Mouse (Mus musculus) hindbrain, embryonic 10.5 days (tissue): ENCODE measurements around the gene Gnb4. TPM values are rescaled to one million over a fixed set of nuclear protein-coding genes. Genes with fewer than 3 reads are reported as not detected.

Experiments used
- DNase-seq: peaks from one replicate; pipeline ENCODE4 v3.0.0-alpha.2; 2017; ENCODE audit warnings: low spot score
- H3K27ac ChIP-seq: fragments of 300-500 bp; sonication (generic); 2 replicates; pipeline ENCODE4 v1.5.1; 2016; ENCODE audit warnings: mild to moderate bottlenecking, moderate library complexity
- H3K27me3 ChIP-seq: fragments of 300-500 bp; sonication (generic); 2 replicates; pipeline ENCODE4 v1.6.1; 2016; ENCODE audit warnings: mild to moderate bottlenecking; ENCODE audit not compliant: poor library complexity, insufficient read depth, severe bottlenecking
- H3K36me3 ChIP-seq: fragments of 300-500 bp; sonication (generic); 2 replicates; pipeline ENCODE4 v1.6.1; 2016; ENCODE audit warnings: mild to moderate bottlenecking, moderate library complexity
- H3K4me1 ChIP-seq: fragments of 300-500 bp; sonication (generic); replicated peaks from 2 replicates; pipeline ENCODE4 v1.6.1; 2016; ENCODE audit warnings: mild to moderate bottlenecking
- H3K4me3 ChIP-seq: fragments of 300-500 bp; sonication (generic); 2 replicates; pipeline ENCODE4 v1.5.1; 2016; ENCODE audit warnings: mild to moderate bottlenecking, moderate library complexity
- H3K9me3 ChIP-seq: fragments of 300-500 bp; sonication (generic); 2 replicates; pipeline ENCODE4 v1.6.1; 2016; ENCODE audit warnings: mild to moderate bottlenecking, moderate library complexity
- WGBS: fragments of 180-500 bp; shearing (Covaris S2); methylation state at CpG from one replicate; pipeline ENCODE4 v1.1.7; 2016; 5-methylcytosine and 5-hydroxymethylcytosine counted together
- polyA plus RNA-seq: library from polyadenylated mRNA; unstranded; fragments of >200 nt; fragmentation: Nextera tagmentation; extraction: Ambion mirVana; gene quantifications from 2 replicates; pipeline ENCODE4 v1.2.1, GENCODE M21; 2016

The Gnb4 gene
- polyA plus RNA-seq, 1 experiment from 2014 or later: 49.3 TPM

DNA sequence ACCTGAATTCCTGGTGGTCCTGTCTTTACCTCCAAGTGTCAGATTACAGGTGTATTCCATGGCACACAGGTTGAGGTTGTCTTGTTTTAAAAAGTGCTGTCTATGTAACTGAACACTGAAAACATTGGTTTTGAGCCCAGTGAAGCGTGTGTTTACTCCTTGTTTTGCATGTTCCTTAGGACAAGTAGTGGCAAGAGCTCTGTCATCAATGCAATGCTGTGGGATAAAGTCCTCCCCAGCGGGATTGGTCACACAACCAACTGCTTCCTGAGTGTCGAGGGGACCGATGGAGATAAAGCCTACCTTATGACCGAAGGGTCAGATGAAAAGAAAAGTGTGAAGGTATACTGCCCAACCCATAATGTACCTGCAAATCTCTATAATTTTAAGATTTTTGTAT, 78.3 kb downstream of the Gnb4 start:
- 90% methylated on average over 5 of the region's 5 CpGs for WGBS
- Histone ChIP-seq H3K4me3 (no peak overlapping the region), H3K27me3 (no peaks in the 10 kb centered on the region), H3K27ac (no peak overlapping the region), H3K36me3 (peaks cover 73% of the 10 kb centered on the region), H3K9me3 (no peaks in the 10 kb centered on the region), H3K4me1 (0 out of 2 replicates have a peak, but pooled peaks cover 7% of the 10 kb centered on the region)
- no peak for DNase-seq

DNA sequence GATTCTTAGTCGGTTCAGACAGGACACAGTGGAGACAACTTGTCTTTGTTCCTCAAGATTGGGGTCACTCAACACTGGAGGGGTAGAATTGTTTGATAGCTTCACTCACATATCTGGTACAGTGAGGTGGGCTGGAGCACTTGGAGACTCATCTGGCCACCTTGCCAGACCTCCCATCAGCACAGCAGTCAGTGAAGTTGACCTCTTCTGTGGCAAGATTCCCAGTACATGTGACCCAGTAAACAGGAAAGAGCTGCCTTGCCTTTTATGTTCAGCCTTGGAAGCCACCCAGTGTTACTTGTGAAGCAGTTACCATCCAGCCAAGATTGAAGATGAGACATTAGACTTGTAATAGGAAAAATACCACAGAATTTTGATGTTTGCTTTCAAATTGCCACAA, 78.8 kb downstream of the Gnb4 start:
- no peaks in the 10 kb centered on the region for H3K27me3 ChIP-seq
- H3K27ac ChIP-seq: no peak overlapping the region
- H3K36me3 ChIP-seq: peaks cover 71% of the 10 kb centered on the region
- no peak overlapping the region for H3K4me3 ChIP-seq
- 0 out of 2 replicates have a peak, but pooled peaks cover 7% of the 10 kb centered on the region for H3K4me1 ChIP-seq
- no peaks in the 10 kb centered on the region for H3K9me3 ChIP-seq
- 60% methylated on average over 1 of the region's 1 CpGs for WGBS
- no peak for DNase-seq

DNA sequence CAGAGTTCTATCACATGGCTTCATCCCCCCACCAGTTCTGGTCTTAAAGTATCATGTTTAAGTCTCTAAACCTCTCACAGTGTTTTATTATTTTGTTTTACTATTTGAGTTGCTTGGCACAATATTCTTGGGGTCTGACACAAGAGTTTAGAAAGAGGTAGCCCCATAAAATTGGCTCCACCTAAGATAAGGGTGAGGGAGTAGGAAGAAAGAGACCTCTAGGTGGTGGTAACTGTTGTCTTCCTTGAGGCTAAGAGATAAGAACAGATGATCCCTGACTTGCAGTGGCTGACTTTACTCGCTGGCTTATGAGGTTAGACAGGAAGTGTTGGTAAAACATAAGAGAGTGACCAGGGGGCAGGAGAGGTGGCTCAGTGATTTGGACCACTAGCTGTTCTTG, 80.7 kb downstream of the Gnb4 start:
- Histone ChIP-seq H3K9me3 (no peaks in the 10 kb centered on the region), H3K27ac (no peak overlapping the region), H3K4me3 (no peak overlapping the region), H3K36me3 (peaks cover 72% of the 10 kb centered on the region), H3K4me1 (0 out of 2 replicates have a peak, but pooled peaks cover 7% of the 10 kb centered on the region), H3K27me3 (no peaks in the 10 kb centered on the region)
- 76% methylated on average over 1 of the region's 1 CpGs for WGBS
- DNase-seq: no peak

Other genes starting within 250 kb of the Gnb4 start
- gene Pik3ca, start 218.9 kb downstream of the Gnb4 start, polyA plus RNA-seq: 6.8 and 7.4 TPM in 2 replicates
- gene Kcnmb3, start 124.4 kb downstream of the Gnb4 start, polyA plus RNA-seq: not detected in 2 replicates
- gene Zfp639, start 106.3 kb downstream of the Gnb4 start, polyA plus RNA-seq: 37.8 and 42.6 TPM in 2 replicates
- gene Mfn1, start 87.1 kb downstream of the Gnb4 start, polyA plus RNA-seq: 24.8 and 24.9 TPM in 2 replicates
- 244 and 272 TPM in 2 replicates for gene Actl6a, start 89.7 kb upstream of the Gnb4 start, polyA plus RNA-seq
- 281 and 302 TPM in 2 replicates for gene Ndufb5, start 120.4 kb upstream of the Gnb4 start, polyA plus RNA-seq
- gene Mrpl47, start 121.0 kb upstream of the Gnb4 start, polyA plus RNA-seq: 34.5 and 37.8 TPM in 2 replicates
- gene Usp13, start 201.0 kb upstream of the Gnb4 start, polyA plus RNA-seq: 5.3 and 6.7 TPM in 2 replicates